Mouse (Mus musculus) 3T3-L1 (cell line): ENCODE data around the gene Klf12.

Experiments
- DNase-seq: peaks from one replicate; pipeline ENCODE4 v3.0.0-alpha.2; 2015; ENCODE audit warnings: low read depth, low spot score

Klf12 gene

DNA sequence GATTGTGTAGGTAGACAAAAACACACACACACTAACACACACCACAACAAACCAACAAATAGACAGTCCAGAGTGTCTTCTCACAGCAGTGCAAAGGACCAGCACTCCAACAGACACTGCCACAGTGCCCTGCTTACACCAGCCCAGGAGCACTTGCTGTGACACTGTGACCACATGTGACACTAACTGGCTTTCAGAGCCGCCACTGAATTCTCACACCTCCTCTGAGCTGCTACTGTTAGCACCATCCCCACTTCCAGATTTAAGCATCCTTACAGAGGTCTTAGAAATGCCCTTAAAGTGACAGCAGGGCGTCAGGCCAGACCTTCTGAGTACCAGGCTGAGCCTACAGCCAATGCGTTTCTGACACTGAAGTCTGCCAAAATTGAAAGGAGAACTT lies 48.7 kb downstream of the Klf12 start:
- no peak for DNase-seq

GRCm38 (mm10) chr14:100231384-100231783 lies 53.1 kb downstream of the Klf12 start:
- DNase-seq, result no peak

DNA sequence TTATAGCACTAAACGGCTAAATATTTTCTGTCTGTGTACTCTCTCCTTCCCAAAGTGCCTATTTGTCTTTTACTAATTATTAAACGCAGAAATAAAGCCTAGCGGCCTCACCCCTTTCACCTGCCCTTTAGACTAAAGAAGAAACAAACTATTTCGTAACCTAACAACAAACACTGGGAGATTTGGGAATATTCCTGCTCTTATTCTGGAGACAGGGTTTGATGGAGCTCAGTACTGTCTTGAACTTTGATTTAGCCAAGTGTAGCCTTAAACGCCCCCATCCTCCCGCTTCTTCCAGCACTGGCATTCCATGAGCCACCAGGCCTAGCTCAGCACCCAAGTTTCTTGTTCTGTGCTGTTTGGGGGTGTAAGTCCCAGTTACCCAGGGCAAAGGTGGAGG lies 56.4 kb downstream of the Klf12 start:
- no peak for DNase-seq

- DNase-seq, result no peak
Measured at GRCm38 (mm10) chr14:100227717-100228116, 56.8 kb downstream of the Klf12 start.

DNA sequence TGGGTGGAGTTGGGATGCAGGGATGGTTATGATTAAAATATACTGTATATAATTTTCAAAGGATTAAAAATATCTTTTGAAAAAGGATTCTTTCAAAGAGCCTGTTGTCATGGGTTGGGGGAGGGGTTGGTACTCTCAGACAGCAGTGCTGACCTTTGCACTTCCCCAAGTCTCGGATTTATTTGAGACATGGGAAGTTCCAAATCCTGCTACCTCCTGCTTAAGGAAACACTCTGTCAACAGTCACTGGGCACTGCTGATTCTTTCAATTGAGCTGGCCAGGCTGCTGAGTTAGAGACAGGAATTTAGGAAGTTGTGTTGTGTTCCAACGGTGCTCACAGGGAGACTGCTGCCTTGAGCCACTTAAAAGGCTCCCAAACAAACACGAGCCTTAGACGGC lies 60.3 kb downstream of the Klf12 start:
- DNase-seq, result no peak

DNA sequence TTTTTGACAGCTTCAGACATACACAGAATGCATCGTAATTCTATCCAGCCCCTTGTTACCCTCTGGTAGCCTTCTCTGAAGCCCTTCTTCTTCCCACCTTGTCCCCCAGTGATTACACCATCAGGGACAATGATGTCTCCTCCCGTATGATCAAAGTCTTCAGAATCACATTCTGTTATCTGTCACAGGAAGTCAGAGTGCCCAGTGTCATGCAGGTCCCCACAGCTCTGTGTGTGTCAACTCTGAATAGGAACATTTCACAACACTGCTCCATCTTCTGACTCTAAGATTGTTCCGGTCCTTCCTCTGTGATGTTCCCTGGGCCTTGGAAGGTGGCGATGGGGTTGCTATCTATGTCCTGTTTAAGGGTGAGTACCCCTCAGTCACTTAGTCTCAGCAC lies 62.2 kb downstream of the Klf12 start:
- DNase-seq, result no peak

GRCm38 (mm10) chr14:100215213-100215785 lies 69.2 kb downstream of the Klf12 start:
- no peak for DNase-seq

DNA sequence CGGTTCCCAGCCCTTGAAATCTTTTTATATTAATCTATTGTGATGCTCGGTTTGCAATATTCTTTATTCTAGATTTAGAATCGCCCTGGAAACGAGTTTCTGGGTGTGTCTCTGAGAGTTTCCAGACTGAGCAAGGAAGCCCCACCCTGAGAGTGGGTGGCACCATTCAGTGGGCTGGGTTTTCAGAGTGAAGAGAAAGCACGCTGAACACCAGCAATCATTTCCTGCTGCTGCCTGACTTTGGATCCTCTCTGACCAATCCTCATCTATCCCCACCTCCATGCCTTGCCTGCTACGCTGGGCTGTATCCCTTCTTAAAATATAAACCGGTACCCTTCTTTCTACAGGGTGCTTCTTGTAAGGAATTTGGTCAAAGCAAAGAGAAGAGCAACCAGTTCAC lies 71.4 kb downstream of the Klf12 start:
- no peak for DNase-seq

GRCm38 (mm10) chr14:100211826-100212117 lies 72.7 kb downstream of the Klf12 start:
- no peak for DNase-seq

DNA sequence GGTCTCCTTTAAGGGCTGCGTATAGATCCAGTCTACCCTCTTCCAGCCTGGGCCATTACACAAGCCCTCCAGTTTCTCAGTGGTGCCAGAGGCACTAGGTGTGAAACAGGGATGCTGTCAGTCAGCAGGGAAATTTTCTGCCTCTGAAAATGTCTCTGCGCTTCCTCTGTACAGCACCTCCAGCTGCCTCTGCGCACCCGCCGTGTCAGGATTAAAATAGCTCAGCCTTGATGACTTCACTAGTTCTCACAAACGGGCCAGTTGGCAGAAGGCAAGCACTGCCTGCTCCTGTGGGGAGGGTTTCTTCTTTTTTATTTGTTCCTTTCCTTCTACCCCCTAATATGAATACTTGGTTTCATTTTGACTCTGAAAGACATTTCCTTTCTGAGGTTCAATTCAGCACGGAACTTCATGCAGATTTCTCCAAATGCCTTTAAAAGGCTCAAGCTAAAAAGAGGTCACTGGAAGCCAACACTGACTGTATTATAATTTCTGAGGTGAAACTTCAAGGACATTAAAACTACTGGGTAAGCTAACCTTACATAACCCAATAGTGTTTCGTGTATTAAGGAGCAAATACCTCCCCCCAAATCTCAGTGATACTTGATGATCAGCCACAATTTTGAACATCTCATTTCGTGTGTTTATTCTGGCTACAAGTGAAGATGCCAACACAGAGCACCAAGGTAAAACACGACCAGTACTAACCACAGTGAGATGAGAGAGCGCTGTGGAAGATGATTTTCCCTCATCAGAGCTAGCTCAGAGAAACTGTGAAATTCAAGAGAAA lies 73.2 kb downstream of the Klf12 start:
- DNase-seq, result no peak

- DNase-seq, result no peak
Measured at GRCm38 (mm10) chr14:100209814-100210419, 74.6 kb downstream of the Klf12 start.

- no peak for DNase-seq
Measured at GRCm38 (mm10) chr14:100207081-100207480, 77.4 kb downstream of the Klf12 start.

DNA sequence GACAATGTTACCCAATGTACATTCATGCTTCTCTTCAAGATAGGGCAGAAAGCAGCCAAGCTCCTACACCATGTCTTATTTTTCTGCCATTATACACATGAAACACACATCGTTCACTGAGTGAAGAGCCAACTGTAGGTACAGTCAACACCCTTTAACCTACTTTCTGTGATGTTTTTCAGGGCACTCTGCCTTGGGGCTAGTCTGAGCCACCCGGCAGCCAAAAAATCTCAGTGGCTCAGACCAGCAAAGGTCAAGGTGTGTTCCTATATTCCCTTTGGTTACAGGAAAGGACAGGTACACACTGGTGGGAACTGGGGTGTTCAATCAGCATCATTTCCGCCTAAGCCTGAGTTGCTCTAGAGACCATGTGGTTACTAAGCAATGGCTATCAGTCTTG lies 78.3 kb downstream of the Klf12 start:
- no peak for DNase-seq

GRCm38 (mm10) chr14:100200058-100200688 lies 84.3 kb downstream of the Klf12 start:
- DNase-seq, result no peak

- no peak for DNase-seq
Measured at GRCm38 (mm10) chr14:100198636-100199035, 85.8 kb downstream of the Klf12 start.

GRCm38 (mm10) chr14:100197199-100197598 lies 87.3 kb downstream of the Klf12 start:
- no peak for DNase-seq

DNA sequence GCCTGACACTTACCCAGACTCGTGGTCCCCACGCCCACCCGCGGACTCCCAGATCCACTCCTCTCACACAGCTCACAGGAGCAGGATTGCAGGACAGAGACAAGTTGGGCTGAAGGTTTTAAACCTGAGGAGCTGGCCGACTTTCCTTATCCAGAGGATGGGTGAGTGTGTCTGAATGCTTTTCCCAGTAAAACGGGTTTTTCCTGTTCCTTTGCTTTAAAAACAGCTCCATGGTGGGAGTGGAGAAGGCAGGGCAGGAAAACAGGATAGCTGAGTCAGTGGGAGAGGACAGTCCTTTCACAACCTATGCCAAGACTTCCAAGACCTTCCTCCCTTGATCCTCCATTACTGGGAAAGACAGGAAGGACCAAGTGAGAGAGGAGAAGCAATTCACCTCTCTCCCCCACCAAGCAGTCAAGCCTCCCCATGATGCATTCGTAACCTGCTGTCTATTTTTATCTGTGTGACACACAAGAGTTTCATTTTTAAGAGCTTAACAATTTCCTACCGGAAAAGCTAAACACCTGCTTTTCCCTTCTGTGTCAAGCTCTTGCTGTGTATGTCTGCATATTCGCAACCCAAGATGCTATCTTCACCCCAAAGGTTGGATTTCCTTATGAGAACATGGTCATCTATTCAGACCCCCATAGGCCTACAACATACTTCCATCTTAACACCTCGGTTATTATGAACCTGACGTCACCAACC lies 94.8 kb downstream of the Klf12 start:
- DNase-seq, result no peak

DNA sequence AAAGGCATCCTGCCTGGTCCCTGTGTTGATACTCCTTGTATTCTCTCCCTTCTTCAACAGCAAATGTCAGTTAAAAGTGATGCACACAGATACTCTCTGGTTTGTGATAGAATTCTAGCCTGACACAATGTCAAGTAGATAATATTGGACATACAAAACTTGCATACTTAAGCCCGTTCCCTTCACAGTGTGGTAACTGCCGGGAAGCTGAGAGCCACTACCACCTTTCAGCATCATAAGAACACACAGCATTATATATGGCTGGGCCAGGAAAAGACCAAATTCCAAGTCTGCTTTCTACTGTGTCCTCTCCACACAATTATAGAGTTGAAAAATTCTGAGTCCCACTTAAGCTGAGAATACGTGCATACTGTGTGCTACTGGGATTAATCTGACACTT lies 97.1 kb downstream of the Klf12 start:
- DNase-seq, result no peak

DNA sequence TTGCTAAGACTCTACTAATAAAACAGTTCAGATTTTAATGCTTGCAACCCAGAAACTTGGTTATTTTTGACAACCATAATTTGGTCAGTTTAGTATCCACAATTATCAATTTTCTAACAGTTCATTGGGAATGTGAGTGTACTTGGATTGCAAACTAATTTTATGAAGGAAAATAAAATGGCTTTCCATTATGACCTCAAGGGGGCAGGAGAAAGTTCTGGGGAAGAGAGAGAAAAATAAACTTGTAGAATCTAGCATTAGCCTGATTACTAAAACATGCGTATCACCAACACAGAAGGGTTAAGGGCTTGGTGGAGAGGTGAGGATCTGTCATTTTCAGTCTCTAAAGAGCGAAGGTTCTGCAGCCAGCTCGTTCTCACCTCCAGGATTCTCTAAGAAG lies 106.7 kb downstream of the Klf12 start:
- peak; percentile 2 for DNase-seq

- no peak for DNase-seq
Measured at GRCm38 (mm10) chr14:100165075-100165474, 119.4 kb downstream of the Klf12 start.

DNA sequence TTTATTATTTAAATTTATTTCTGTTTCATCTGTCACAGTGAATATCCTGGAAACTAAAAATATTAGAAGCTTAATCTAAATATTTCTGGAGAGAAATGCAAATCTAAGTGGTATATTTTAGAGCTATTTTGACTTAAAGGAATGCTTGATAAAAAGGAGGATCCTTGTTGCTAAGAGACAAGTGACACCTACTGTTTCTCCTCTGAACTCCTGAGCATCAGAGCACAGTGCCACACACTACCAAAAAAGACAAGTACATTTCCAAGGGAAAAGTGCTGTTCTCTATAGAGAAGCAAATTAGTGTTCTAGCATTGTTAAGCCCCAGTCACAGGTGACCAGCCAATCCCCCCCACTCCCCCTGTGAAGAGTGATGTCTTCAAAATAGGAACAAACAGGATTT lies 127.8 kb downstream of the Klf12 start:
- no peak for DNase-seq

- peak; percentile 20 for DNase-seq
Measured at GRCm38 (mm10) chr14:100147666-100148065, 136.8 kb downstream of the Klf12 start.
